Mouse (Mus musculus) thymus, adult 2 months (tissue): ENCODE measurements around the gene Kcnip2. TPM values are rescaled to one million over a fixed set of nuclear protein-coding genes. Genes with fewer than 3 reads are reported as not detected.
A peak's percentile ranks its signal among the peaks of the same experiment; 100 is the strongest.

Source experiments
- DNase-seq: peaks from one replicate; pipeline ENCODE4 v3.0.0; 2021
- H3K27ac ChIP-seq: fragments of 200-500 bp; 2 replicates; pipeline ENCODE4 v1.5.1; 2012; ENCODE audit warnings: low read length, control low read depth; ENCODE audit not compliant: control insufficient read depth, insufficient read depth
- H3K27me3 ChIP-seq: fragments of 200-500 bp; 2 replicates; pipeline ENCODE4 v1.6.1; 2012; ENCODE audit warnings: mild to moderate bottlenecking, low read length, moderate library complexity, mixed read lengths; ENCODE audit not compliant: control insufficient read depth, insufficient read depth
- H3K36me3 ChIP-seq: fragments of 200-500 bp; 2 replicates; pipeline ENCODE4 v1.6.1; 2012; ENCODE audit warnings: mild to moderate bottlenecking, low read length, moderate library complexity; ENCODE audit not compliant: control insufficient read depth, insufficient read depth
- H3K4me1 ChIP-seq: fragments of 200-500 bp; replicated peaks from 2 replicates; pipeline ENCODE4 v1.6.1; 2012; ENCODE audit warnings: low read length; ENCODE audit not compliant: control insufficient read depth, insufficient read depth
- H3K4me3 ChIP-seq: fragments of 200-500 bp; 2 replicates; pipeline ENCODE4 v1.5.1; 2012; ENCODE audit warnings: mild to moderate bottlenecking, low read length, control low read depth, moderate library complexity; ENCODE audit not compliant: control insufficient read depth, insufficient read depth
- CTCF ChIP-seq: fragments of 200-500 bp; IDR thresholded peaks from 2 replicates; pipeline ENCODE4 v1.5.1; 2012; ENCODE audit warnings: mild to moderate bottlenecking, control low read depth, low read length, moderate library complexity, borderline replicate concordance; ENCODE audit not compliant: control insufficient read depth, poor library complexity, insufficient read depth; ENCODE audit errors: extremely low read depth
- POLR2A ChIP-seq: fragments of 200-500 bp; IDR thresholded peaks from 2 replicates; pipeline ENCODE4 v1.6.1; 2012; ENCODE audit warnings: mild to moderate bottlenecking, low read length, control low read depth, moderate library complexity; ENCODE audit not compliant: control insufficient read depth, poor library complexity, insufficient read depth; ENCODE audit errors: extremely low read depth
- WGBS: fragments of 180-500 bp; shearing (Covaris S2); methylation state at CpG from one replicate; pipeline ENCODE4 v1.1.7; 2018; 5-methylcytosine and 5-hydroxymethylcytosine counted together
- polyA plus RNA-seq: library from polyadenylated mRNA; depleted of rRNA; stranded (reverse); fragments of >200 nt; gene quantifications from 2 replicates; pipeline ENCODE4 v1.2.3, GENCODE M21; 2012; rRNA removed

The Kcnip2 gene
- 4.6 and 13.5 TPM in 2 replicates for polyA plus RNA-seq

DNA sequence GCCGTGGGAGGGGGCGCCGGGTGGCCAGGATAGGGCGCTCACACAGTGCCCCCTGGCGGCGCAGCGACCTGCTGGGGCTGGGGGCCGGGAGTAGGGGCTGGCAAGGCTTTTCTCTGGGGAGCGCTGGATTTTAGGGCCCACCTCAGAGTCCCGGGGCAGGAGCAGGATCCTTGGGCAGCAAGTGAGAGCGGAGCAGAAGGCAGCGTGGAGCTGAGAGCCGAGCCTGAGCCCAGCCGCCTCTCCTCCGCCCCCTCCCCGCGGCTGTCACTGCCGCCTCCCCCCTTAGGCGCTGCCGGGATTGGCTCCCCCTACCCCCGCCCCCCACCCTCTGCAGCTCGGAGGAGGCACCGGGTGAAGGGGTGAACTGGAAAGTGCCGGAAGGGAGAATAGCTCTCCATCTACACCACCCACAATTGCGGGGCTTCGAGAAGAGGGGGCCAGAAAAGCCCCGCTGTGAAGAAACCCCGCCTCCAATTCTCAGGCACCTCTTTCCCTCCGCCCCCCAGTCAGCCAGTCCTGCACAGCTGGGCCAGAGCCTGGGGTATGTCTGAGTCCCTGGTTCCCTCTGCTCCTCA is at the start of gene Kcnip2:
Kcnip2 (minus strand) TSS at position 231 of the 575 bp plus-strand sequence.
- 4% methylated on average over 28 of the region's 29 CpGs for WGBS
- peak; percentile 63 for DNase-seq
- Histone ChIP-seq H3K27me3 (no peaks in the 10 kb centered on the region; the same call in 1 of the 2 replicates), H3K36me3 (no peaks in the 10 kb centered on the region), H3K4me3 (peak within 1 kb of the TSS; percentile 31), H3K27ac (no peak within 1 kb of the TSS), H3K4me1 (peaks cover 22% of the 10 kb centered on the region)
- TF ChIP-seq CTCF: peak; percentile 95
- no peak for TF ChIP-seq POLR2A

DNA sequence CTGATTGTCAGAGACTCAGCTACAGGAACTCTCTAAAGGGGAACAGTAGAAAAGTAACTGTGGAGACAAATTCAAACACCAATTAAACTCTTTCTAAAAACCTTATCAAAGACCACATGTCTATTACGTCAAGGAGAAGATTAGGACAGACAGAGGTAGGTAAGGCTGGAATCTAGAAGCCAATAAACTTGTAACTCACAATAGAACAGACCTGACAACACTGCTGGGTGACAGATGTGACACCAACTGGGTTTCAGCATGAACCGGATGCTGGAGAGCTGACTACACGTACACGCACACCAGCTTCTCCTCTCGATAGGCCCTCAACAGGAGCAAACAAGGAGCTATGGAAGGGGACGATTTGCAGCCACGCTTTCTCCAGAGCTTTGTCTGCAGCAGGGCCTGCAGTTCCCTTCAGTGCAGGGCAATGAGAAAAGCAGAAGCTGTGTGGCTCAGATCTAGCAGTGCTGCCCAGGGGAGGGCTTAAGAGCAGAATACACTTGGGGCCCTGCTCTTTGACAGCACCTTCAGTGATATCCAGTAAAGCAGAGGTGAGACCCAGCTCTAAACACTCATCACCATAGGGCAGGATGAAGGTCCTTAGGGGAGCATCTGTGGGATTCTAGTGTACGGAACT is 39.5 kb upstream of the Kcnip2 start:
- TF ChIP-seq POLR2A (no peak), CTCF (peak; percentile 28; the same call in 1 of the 2 replicates)
- 66% methylated on average over 8 of the region's 8 CpGs for WGBS
- Histone ChIP-seq H3K36me3 (no peaks in the 10 kb centered on the region), H3K4me1 (peaks cover 13% of the 10 kb centered on the region), H3K27me3 (no peaks in the 10 kb centered on the region), H3K27ac (peak overlapping the region; percentile 59; the same call in 1 of the 2 replicates), H3K4me3 (no peak overlapping the region)
- DNase-seq: no peak

DNA sequence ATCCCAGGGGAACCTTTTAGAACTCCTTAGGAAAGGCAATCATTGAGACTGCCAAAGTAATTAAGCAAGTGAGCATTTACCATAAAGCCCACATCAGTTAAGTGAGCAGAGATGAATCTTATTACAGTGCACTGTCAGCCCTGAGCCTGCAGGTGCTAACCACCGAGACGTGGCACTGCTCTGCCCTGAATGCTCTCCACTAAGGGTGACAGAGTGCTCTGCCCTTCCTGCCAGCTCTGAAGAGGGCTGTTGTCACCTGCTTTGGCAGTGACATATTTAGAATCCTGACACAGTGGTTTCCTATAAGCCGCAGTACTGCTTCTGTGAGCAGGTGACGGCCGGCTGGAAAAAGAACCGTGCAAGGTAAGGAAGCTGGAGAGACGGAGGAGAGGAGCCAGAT is 38.7 kb upstream of the Kcnip2 start:
- Histone ChIP-seq H3K27ac (peak overlapping the region; percentile 74), H3K36me3 (no peaks in the 10 kb centered on the region), H3K4me1 (peaks cover 13% of the 10 kb centered on the region), H3K27me3 (no peaks in the 10 kb centered on the region), H3K4me3 (no peak overlapping the region)
- 8% methylated on average over 7 of the region's 7 CpGs for WGBS
- TF ChIP-seq CTCF (peak; percentile 33; the same call in 1 of the 2 replicates), POLR2A (no peak)
- peak; percentile 54 for DNase-seq

DNA sequence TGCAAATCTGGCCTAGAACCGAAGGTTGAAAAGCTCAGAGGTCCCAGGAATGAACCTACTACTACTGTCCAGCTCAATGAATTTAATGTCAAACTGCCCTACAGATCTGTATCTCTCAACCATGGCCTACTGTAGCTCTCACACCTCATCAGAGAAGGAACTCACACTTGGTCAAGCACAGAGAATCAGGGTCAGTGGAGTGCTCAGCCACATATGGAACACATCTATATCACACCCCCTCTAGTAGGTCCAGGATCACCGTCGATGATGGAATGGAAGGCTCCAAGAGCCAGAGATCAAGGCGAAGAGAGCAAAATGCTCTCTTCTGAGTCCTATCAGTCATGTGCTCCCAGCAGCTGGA is 31.9 kb upstream of the Kcnip2 start:
- TF ChIP-seq CTCF (no peak), POLR2A (no peak)
- 96% methylated on average over 4 of the region's 4 CpGs for WGBS
- no peaks in the 10 kb centered on the region for H3K27me3 ChIP-seq

DNA sequence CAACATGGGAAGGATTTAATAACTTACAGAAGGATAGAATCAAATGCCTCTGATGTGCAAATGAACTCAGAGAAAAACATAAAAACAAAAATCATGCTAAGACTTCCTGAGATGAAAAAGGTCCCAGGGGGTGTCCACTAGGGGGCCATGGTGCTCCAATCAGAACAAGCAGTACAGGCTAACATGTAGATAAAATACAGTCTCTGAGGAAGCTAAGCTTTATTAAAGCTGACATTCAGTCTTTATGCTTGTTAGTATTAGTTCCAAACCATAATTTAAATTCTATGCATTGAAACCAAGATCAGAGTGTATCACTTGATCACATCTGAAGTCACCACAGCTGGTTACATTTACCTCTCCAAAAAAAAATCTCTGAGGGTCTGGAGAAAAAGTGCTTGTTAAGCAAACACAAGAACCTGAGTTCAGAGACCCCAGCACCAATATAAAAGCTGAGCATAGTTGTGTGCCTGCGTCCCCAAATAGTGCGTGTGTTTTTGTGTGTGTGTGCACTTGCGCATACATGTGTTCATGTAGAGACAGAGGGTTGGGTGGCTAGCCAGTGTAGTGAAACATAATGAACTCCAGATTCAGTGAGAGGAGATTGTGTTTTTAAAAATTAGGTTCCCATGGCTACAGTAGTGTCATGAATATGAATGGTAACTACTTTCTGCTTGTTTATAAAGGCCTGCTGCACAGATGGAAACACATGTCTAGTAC is 31.3 kb upstream of the Kcnip2 start:
- TF ChIP-seq POLR2A (no peak), CTCF (no peak)
- H3K4me1 ChIP-seq: peaks cover 16% of the 10 kb centered on the region
- DNase-seq: peak; percentile 40
- H3K27me3 ChIP-seq: no peaks in the 10 kb centered on the region
- no peak overlapping the region for H3K4me3 ChIP-seq
- H3K27ac ChIP-seq: no peak overlapping the region
- no peaks in the 10 kb centered on the region for H3K36me3 ChIP-seq
- WGBS: 98% methylated on average over 3 of the region's 3 CpGs

More for the DNA sequence above, 31.9 kb upstream of the Kcnip2 start:
- H3K36me3 ChIP-seq: no peaks in the 10 kb centered on the region
- peaks cover 15% of the 10 kb centered on the region for H3K4me1 ChIP-seq
- H3K27ac ChIP-seq: no peak overlapping the region
- no peak for DNase-seq
- no peak overlapping the region for H3K4me3 ChIP-seq

DNA sequence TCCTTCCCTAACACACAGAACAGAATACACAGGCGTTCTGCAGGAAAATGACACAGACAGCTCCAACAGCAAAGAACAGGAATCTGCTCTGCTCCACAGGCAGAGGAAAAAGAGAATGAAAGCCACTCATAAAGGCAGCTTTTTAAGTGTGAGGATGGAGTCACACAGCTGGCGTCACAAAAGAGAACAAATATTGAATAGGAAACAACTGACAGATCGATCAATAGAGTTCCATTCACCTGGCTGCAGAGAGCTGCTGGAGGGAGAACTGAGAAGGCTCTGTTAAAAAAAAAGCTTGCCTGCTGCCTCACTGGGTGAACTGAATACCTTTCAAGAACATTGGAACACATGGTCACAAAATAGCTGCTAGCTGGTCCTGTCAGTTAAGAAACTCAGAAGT is 28.3 kb upstream of the Kcnip2 start:
- Histone ChIP-seq H3K4me3 (no peak overlapping the region), H3K27ac (peak overlapping the region; percentile 97; the same call in 1 of the 2 replicates), H3K4me1 (peaks cover 16% of the 10 kb centered on the region), H3K36me3 (no peaks in the 10 kb centered on the region), H3K27me3 (no peaks in the 10 kb centered on the region)
- DNase-seq: no peak
- 71% methylated on average over 3 of the region's 3 CpGs for WGBS
- TF ChIP-seq POLR2A: no peak
- TF ChIP-seq CTCF: no peak
